In genomic region chr3:101162536-101163159, GRCm38 (mm10) we compare ENCODE assay signal across 9 mouse cellular contexts. TPM values are rescaled to one million over a fixed set of nuclear protein-coding genes. Genes with fewer than 3 reads are reported as not detected.
A peak's percentile ranks its signal among the peaks of the same experiment; 100 is the strongest.
DNase-seq lines count a peak whose midpoint lies in the region; ATAC-seq lines count a peak whose summit lies in the region.
"Had no signal": no experiment of that assay in that cellular context is flagged by ENCODE, and none has a peak within 500 bp of the region (broad histone marks: within the 10 kb centered on the region; RNA-seq: fewer than 3 reads in every experiment).

No protein-coding gene starts in this region.

- peaks cover 27% of the 10 kb centered on the region for H3K4me1 ChIP-seq in kidney, embryonic 15.5 days
- peaks cover 39% of the 10 kb centered on the region for H3K4me1 ChIP-seq in embryonic facial prominence, embryonic 12.5 days
- H3K4me1 ChIP-seq in hindbrain, embryonic 13.5 days (replicated peaks), result peaks cover 28% of the 10 kb centered on the region
- peaks cover 6% of the 10 kb centered on the region; the same call in 1 of the 2 replicates for H3K4me1 ChIP-seq in neural tube, embryonic 14.5 days (ENCODE audit: control insufficient read depth, insufficient read depth, low read length)
- H3K4me1 ChIP-seq in liver, embryonic 12.5 days, result no peaks in the 10 kb centered on the region

- no peak for DNase-seq in kidney, postnatal 14 days
- no peak for DNase-seq in adrenal gland, postnatal 4 days (ENCODE audit: low spot score in 2 of 2)
- no peak for DNase-seq in thymus, postnatal 4 days

- peak overlapping the region; percentile 17; the same call in 1 of the 2 replicates for H3K4me2 ChIP-seq in kidney, embryonic 15.5 days
- peak overlapping the region; percentile 23 for H3K4me2 ChIP-seq in embryonic facial prominence, embryonic 12.5 days (replicated peaks)
- H3K4me2 ChIP-seq in hindbrain, embryonic 13.5 days, result 0 out of 2 replicates have a peak overlapping the region, but pooled peaks have one; percentile 20
- no peak overlapping the region for H3K4me2 ChIP-seq in neural tube, embryonic 14.5 days (ENCODE audit: low read depth, low read length)
- no peak overlapping the region for H3K4me2 ChIP-seq in liver, embryonic 12.5 days

- no peak overlapping the region for H3K9ac ChIP-seq in kidney, embryonic 15.5 days
- no peak overlapping the region for H3K9ac ChIP-seq in embryonic facial prominence, embryonic 12.5 days
- H3K9ac ChIP-seq in hindbrain, embryonic 13.5 days, result no peak overlapping the region
- no peak overlapping the region for H3K9ac ChIP-seq in neural tube, embryonic 14.5 days (replicated peaks; ENCODE audit: low read depth, low read length)
- no peak overlapping the region for H3K9ac ChIP-seq in liver, embryonic 12.5 days

- WGBS in kidney, embryonic 15.5 days, result 32% methylated on average over 14 of the region's 14 CpGs
- 19% methylated on average over 14 of the region's 14 CpGs for WGBS in embryonic facial prominence, embryonic 12.5 days
- 36% methylated on average over 14 of the region's 14 CpGs for WGBS in hindbrain, embryonic 13.5 days
- 35% methylated on average over 14 of the region's 14 CpGs for WGBS in neural tube, embryonic 14.5 days
- WGBS in liver, embryonic 12.5 days (ENCODE audit: insufficient replicate concordance), result 57% methylated on average over 14 of the region's 14 CpGs

- ATAC-seq in kidney, embryonic 15.5 days (replicated peaks; ENCODE audit: low FRiP score), result no peak
- ATAC-seq in embryonic facial prominence, embryonic 12.5 days (ENCODE audit: insufficient number of reproducible peaks, insufficient read depth, low FRiP score, low TSS enrichment), result no peak
- ATAC-seq in hindbrain, embryonic 13.5 days (ENCODE audit: low FRiP score), result 0 out of 2 replicates have a peak, but pooled peaks have one; percentile 33
- ATAC-seq in neural tube, embryonic 14.5 days (ENCODE audit: low read depth), result peak; percentile 54; the same call in 1 of the 2 replicates
- ATAC-seq in liver, embryonic 12.5 days, result no peak

- no peak overlapping the region for H3K27ac ChIP-seq in kidney, embryonic 15.5 days
- H3K27ac ChIP-seq in embryonic facial prominence, embryonic 12.5 days, result peak overlapping the region; percentile 79
- peak overlapping the region; percentile 58 for H3K27ac ChIP-seq in hindbrain, embryonic 13.5 days
- no peak overlapping the region; the same call in 1 of the 2 replicates for H3K27ac ChIP-seq in neural tube, embryonic 14.5 days (ENCODE audit: low read depth, low read length)
- H3K27ac ChIP-seq in liver, embryonic 12.5 days, result no peak overlapping the region

- H3K9me3 ChIP-seq in kidney, embryonic 15.5 days (replicated peaks), result no peaks in the 10 kb centered on the region
- H3K9me3 ChIP-seq in embryonic facial prominence, embryonic 12.5 days, result no peaks in the 10 kb centered on the region
- no peaks in the 10 kb centered on the region for H3K9me3 ChIP-seq in hindbrain, embryonic 13.5 days
- H3K9me3 ChIP-seq in neural tube, embryonic 14.5 days (ENCODE audit: control insufficient read depth, low read length), result no peaks in the 10 kb centered on the region
- no peaks in the 10 kb centered on the region for H3K9me3 ChIP-seq in liver, embryonic 12.5 days (replicated peaks)

- no peak overlapping the region for H3K4me3 ChIP-seq in kidney, embryonic 15.5 days (replicated peaks)
- no peak overlapping the region for H3K4me3 ChIP-seq in embryonic facial prominence, embryonic 12.5 days
- no peak overlapping the region for H3K4me3 ChIP-seq in hindbrain, embryonic 13.5 days
- no peak overlapping the region for H3K4me3 ChIP-seq in neural tube, embryonic 14.5 days (ENCODE audit: low read depth, low read length)
- H3K4me3 ChIP-seq in liver, embryonic 12.5 days, result no peak overlapping the region

- no peaks in the 10 kb centered on the region for H3K27me3 ChIP-seq in kidney, embryonic 15.5 days
- H3K27me3 ChIP-seq in embryonic facial prominence, embryonic 12.5 days, result no peaks in the 10 kb centered on the region
- no peaks in the 10 kb centered on the region for H3K27me3 ChIP-seq in hindbrain, embryonic 13.5 days
- H3K27me3 ChIP-seq in neural tube, embryonic 14.5 days (ENCODE audit: control insufficient read depth, insufficient read depth, low read length), result no peaks in the 10 kb centered on the region
- H3K27me3 ChIP-seq in liver, embryonic 12.5 days (replicated peaks), result no peaks in the 10 kb centered on the region
- H3K27me3 ChIP-seq: CH12.LX had no signal

- H3K36me3 ChIP-seq in kidney, embryonic 15.5 days, result no peaks in the 10 kb centered on the region
- no peaks in the 10 kb centered on the region for H3K36me3 ChIP-seq in embryonic facial prominence, embryonic 12.5 days
- H3K36me3 ChIP-seq in hindbrain, embryonic 13.5 days, result no peaks in the 10 kb centered on the region
- no peaks in the 10 kb centered on the region for H3K36me3 ChIP-seq in neural tube, embryonic 14.5 days (ENCODE audit: control insufficient read depth, insufficient read depth, low read length)
- no peaks in the 10 kb centered on the region for H3K36me3 ChIP-seq in liver, embryonic 12.5 days

RNA-seq across cellular contexts. Expression of gene Ptgfrn, which starts 52.6 kb away (rescaled TPM):
- 2.8 and 2.9 TPM in 2 replicates for polyA plus RNA-seq in kidney, embryonic 15.5 days (2015; fragmentation: Nextera tagmentation; extraction: Ambion mirVana)
- 5.4 and 6.3 TPM in 2 replicates for polyA plus RNA-seq in embryonic facial prominence, embryonic 12.5 days (2016; fragmentation: Nextera tagmentation; extraction: Ambion mirVana)
- 2.1 and 2.4 TPM in 2 replicates for polyA plus RNA-seq in hindbrain, embryonic 13.5 days (2015; fragmentation: Nextera tagmentation; extraction: Ambion mirVana)
- polyA plus RNA-seq in neural tube, embryonic 14.5 days (2014; fragmentation: Nextera tagmentation; extraction: Ambion mirVana), result 4.4 and 4.7 TPM in 2 replicates
- total RNA-seq in adrenal gland, postnatal 4 days (2021), result 10 to 100 TPM; 49.4 to 49.5 TPM
- 0.68 and 0.78 TPM in 2 replicates for polyA plus RNA-seq in liver, embryonic 12.5 days (2016; fragmentation: Nextera tagmentation; extraction: Ambion mirVana)
- total RNA-seq: CH12.LX had no signal

Comparison
In these comparisons a context has a peak if more than half of its experiments do, and no peak if none do; other contexts are left out.
1. ATAC-seq: peak in hindbrain, embryonic 13.5 days (single experiment) and neural tube, embryonic 14.5 days (single experiment); none in kidney, embryonic 15.5 days (single experiment), embryonic facial prominence, embryonic 12.5 days (single experiment) and liver, embryonic 12.5 days (single experiment).
2. H3K27ac ChIP-seq: peak in embryonic facial prominence, embryonic 12.5 days (single experiment) and hindbrain, embryonic 13.5 days (single experiment); none in kidney, embryonic 15.5 days (single experiment), neural tube, embryonic 14.5 days (single experiment) and liver, embryonic 12.5 days (single experiment).
3. H3K4me2 ChIP-seq: peak in kidney, embryonic 15.5 days (single experiment), embryonic facial prominence, embryonic 12.5 days (single experiment) and hindbrain, embryonic 13.5 days (single experiment); none in neural tube, embryonic 14.5 days (single experiment) and liver, embryonic 12.5 days (single experiment).